Mouse (Mus musculus): ENCODE data around the gene Trp53inp2.

Gene Trp53inp2

GRCm38 (mm10) chr2:155380261-155381059 is at the start of gene Trp53inp2:
TSS of gene Trp53inp2 (plus strand) at chr2:155381059.
- DNase-seq (ENCODE audit: low read depth, low spot score): no peak

GRCm38 (mm10) chr2:155331351-155331750 is 49.5 kb upstream of the Trp53inp2 start:
- no peak for DNase-seq (ENCODE audit: low read depth, low spot score)

GRCm38 (mm10) chr2:155333421-155333820 is 47.4 kb upstream of the Trp53inp2 start:
- DNase-seq (ENCODE audit: low read depth, low spot score): no peak

- DNase-seq (ENCODE audit: low read depth, low spot score): no peak
Observed at GRCm38 (mm10) chr2:155335231-155335630, 45.6 kb upstream of the Trp53inp2 start.

- DNase-seq (ENCODE audit: low read depth, low spot score): no peak
Observed at GRCm38 (mm10) chr2:155336254-155336653, 44.6 kb upstream of the Trp53inp2 start.

- no peak for DNase-seq (ENCODE audit: low read depth, low spot score)
Observed at GRCm38 (mm10) chr2:155340166-155340565, 40.7 kb upstream of the Trp53inp2 start.

GRCm38 (mm10) chr2:155346670-155347069 is 34.2 kb upstream of the Trp53inp2 start:
- DNase-seq (ENCODE audit: low read depth, low spot score): no peak

- no peak for DNase-seq (ENCODE audit: low read depth, low spot score)
Observed at GRCm38 (mm10) chr2:155354402-155354801, 26.5 kb upstream of the Trp53inp2 start.

- DNase-seq (ENCODE audit: low read depth, low spot score): peak; percentile 94
Observed at GRCm38 (mm10) chr2:155356971-155357591, 23.8 kb upstream of the Trp53inp2 start, which contains the start of gene Pigu. TSS of gene Pigu (minus strand) at chr2:155357430.

GRCm38 (mm10) chr2:155357686-155358399 is 23.0 kb upstream of the Trp53inp2 start:
- no peak for DNase-seq (ENCODE audit: low read depth, low spot score)

- DNase-seq (ENCODE audit: low read depth, low spot score): no peak
Observed at GRCm38 (mm10) chr2:155367635-155368284, 13.1 kb upstream of the Trp53inp2 start.

- no peak for DNase-seq (ENCODE audit: low read depth, low spot score)
Observed at GRCm38 (mm10) chr2:155369333-155369883, 11.5 kb upstream of the Trp53inp2 start.

GRCm38 (mm10) chr2:155372451-155372850 is 8.4 kb upstream of the Trp53inp2 start:
- no peak for DNase-seq (ENCODE audit: low read depth, low spot score)

- no peak for DNase-seq (ENCODE audit: low read depth, low spot score)
Observed at GRCm38 (mm10) chr2:155373302-155373701, 7.6 kb upstream of the Trp53inp2 start.

GRCm38 (mm10) chr2:155373886-155374285 is 7.0 kb upstream of the Trp53inp2 start:
- no peak for DNase-seq (ENCODE audit: low read depth, low spot score)

- DNase-seq (ENCODE audit: low read depth, low spot score): no peak
Observed at GRCm38 (mm10) chr2:155374521-155374920, 6.3 kb upstream of the Trp53inp2 start.

- no peak for DNase-seq (ENCODE audit: low read depth, low spot score)
Observed at GRCm38 (mm10) chr2:155376191-155376590, 4.7 kb upstream of the Trp53inp2 start.

- no peak for DNase-seq (ENCODE audit: low read depth, low spot score)
Observed at GRCm38 (mm10) chr2:155381060-155381437, 190 bp downstream of the Trp53inp2 start.

GRCm38 (mm10) chr2:155381643-155382331 is 928 bp downstream of the Trp53inp2 start:
- DNase-seq (ENCODE audit: low read depth, low spot score): peak; percentile 96

- no peak for DNase-seq (ENCODE audit: low read depth, low spot score)
Observed at GRCm38 (mm10) chr2:155382332-155382700, 1.5 kb downstream of the Trp53inp2 start.
